Mouse (Mus musculus): ENCODE data around the gene Ankrd45. TPM values are rescaled to one million over a fixed set of nuclear protein-coding genes. Genes with fewer than 3 reads are reported as not detected.

The Ankrd45 gene
- polyA plus RNA-seq (2012; ENCODE audit: insufficient read depth, insufficient read length, low replicate concordance, missing spikeins): not detected in 2 replicates

DNA sequence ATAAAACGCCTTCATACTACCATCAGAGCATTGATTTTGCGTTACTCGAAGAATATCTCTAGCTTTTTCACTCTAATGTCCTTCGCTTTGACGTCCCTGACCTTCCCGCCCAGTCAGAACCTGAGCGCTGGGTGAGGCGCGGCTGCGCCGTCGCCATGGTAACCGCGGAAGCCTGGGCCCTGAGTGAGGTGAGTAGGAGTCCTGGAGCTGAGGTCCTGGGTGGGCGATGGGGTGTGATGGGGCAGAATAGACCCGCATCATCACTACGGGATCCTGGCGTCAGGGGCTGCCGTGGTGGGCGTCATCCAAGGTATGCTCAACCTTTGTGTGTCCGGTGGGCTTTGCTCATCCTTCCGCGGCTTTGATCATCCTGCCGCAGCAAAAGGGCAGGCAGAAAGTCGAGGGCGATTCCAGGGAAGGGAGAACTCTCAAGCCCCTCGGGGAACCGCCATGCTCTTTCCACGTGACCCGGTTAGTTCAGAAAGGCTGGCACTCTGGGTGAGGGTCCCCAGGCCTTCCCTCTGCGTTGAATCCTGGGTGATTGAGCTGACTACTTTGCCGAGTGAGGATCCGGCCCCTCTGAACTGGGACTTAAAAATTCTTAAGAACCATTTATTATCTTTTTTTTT is at the start of gene Ankrd45:
TSS of gene Ankrd45 (plus strand) at position 161 of the 629 bp plus-strand sequence.
- peak; percentile 32; the same call in 1 of the 2 replicates for TF ChIP-seq POLR2A (IDR thresholded peaks at IDR 0.05; ENCODE audit: insufficient read depth, low read depth, low read length)
- TF ChIP-seq CTCF (IDR thresholded peaks at IDR 0.05; ENCODE audit: insufficient read depth, low read depth, low read length): no peak
- H3K27ac ChIP-seq (ENCODE audit: insufficient read depth, low read depth, low read length): peak within 1 kb of the TSS; percentile 59
- H3K4me3 ChIP-seq (ENCODE audit: insufficient read depth, low read depth, low read length): peak within 1 kb of the TSS; percentile 63
- no peaks in the 10 kb centered on the region for H3K4me1 ChIP-seq (ENCODE audit: control insufficient read depth, insufficient read depth, low read length)
- WGBS: 3% methylated on average over 33 of the region's 33 CpGs

GRCm38 (mm10) chr1:161099721-161100405 is 42.6 kb upstream of the Ankrd45 start:
- Histone ChIP-seq H3K27ac (ENCODE audit: insufficient read depth, low read depth, low read length) (no peak overlapping the region), H3K4me1 (ENCODE audit: control insufficient read depth, insufficient read depth, low read length) (no peaks in the 10 kb centered on the region), H3K4me3 (ENCODE audit: insufficient read depth, low read depth, low read length) (no peak overlapping the region)
- no peak for TF ChIP-seq POLR2A (IDR thresholded peaks at IDR 0.05; ENCODE audit: insufficient read depth, low read depth, low read length)
- no peak for TF ChIP-seq CTCF (IDR thresholded peaks at IDR 0.05; ENCODE audit: insufficient read depth, low read depth, low read length)
- WGBS: 93% methylated on average over 4 of the region's 4 CpGs

GRCm38 (mm10) chr1:161103842-161104241 is 38.6 kb upstream of the Ankrd45 start:
- WGBS: 71% methylated on average over 1 of the region's 1 CpGs
- TF ChIP-seq POLR2A (IDR thresholded peaks at IDR 0.05; ENCODE audit: insufficient read depth, low read depth, low read length) (no peak), CTCF (IDR thresholded peaks at IDR 0.05; ENCODE audit: insufficient read depth, low read depth, low read length) (no peak)

GRCm38 (mm10) chr1:161109216-161109615 is 33.3 kb upstream of the Ankrd45 start:
- no peak overlapping the region for H3K4me3 ChIP-seq (ENCODE audit: insufficient read depth, low read depth, low read length)
- peaks cover 4% of the 10 kb centered on the region for H3K4me1 ChIP-seq (ENCODE audit: control insufficient read depth, insufficient read depth, low read length)
- no peak overlapping the region for H3K27ac ChIP-seq (ENCODE audit: insufficient read depth, low read depth, low read length)
- WGBS: 67% methylated on average over 8 of the region's 8 CpGs
- no peak for TF ChIP-seq CTCF (IDR thresholded peaks at IDR 0.05; ENCODE audit: insufficient read depth, low read depth, low read length)
- no peak for TF ChIP-seq POLR2A (IDR thresholded peaks at IDR 0.05; ENCODE audit: insufficient read depth, low read depth, low read length)

More at GRCm38 (mm10) chr1:161103842-161104241, 38.6 kb upstream of the Ankrd45 start:
- Histone ChIP-seq H3K4me1 (ENCODE audit: control insufficient read depth, insufficient read depth, low read length) (no peaks in the 10 kb centered on the region), H3K4me3 (ENCODE audit: insufficient read depth, low read depth, low read length) (no peak overlapping the region), H3K27ac (ENCODE audit: insufficient read depth, low read depth, low read length) (no peak overlapping the region)

GRCm38 (mm10) chr1:161114591-161114990 is 27.9 kb upstream of the Ankrd45 start:
- H3K4me1 ChIP-seq (ENCODE audit: control insufficient read depth, insufficient read depth, low read length): peaks cover under 1% of the 10 kb centered on the region; the same call in 1 of the 2 replicates
- no peak overlapping the region for H3K4me3 ChIP-seq (ENCODE audit: insufficient read depth, low read depth, low read length)
- TF ChIP-seq CTCF (IDR thresholded peaks at IDR 0.05; ENCODE audit: insufficient read depth, low read depth, low read length) (no peak), POLR2A (IDR thresholded peaks at IDR 0.05; ENCODE audit: insufficient read depth, low read depth, low read length) (no peak)
- H3K27ac ChIP-seq (ENCODE audit: insufficient read depth, low read depth, low read length): no peak overlapping the region

- Histone ChIP-seq H3K27ac (ENCODE audit: insufficient read depth, low read depth, low read length) (no peak overlapping the region), H3K4me1 (ENCODE audit: control insufficient read depth, insufficient read depth, low read length) (peaks cover 7% of the 10 kb centered on the region), H3K4me3 (ENCODE audit: insufficient read depth, low read depth, low read length) (no peak overlapping the region)
- TF ChIP-seq CTCF (IDR thresholded peaks at IDR 0.05; ENCODE audit: insufficient read depth, low read depth, low read length) (no peak), POLR2A (IDR thresholded peaks at IDR 0.05; ENCODE audit: insufficient read depth, low read depth, low read length) (no peak)
- 85% methylated on average over 10 of the region's 10 CpGs for WGBS
Observed at GRCm38 (mm10) chr1:161122661-161123418, 19.7 kb upstream of the Ankrd45 start.

DNA sequence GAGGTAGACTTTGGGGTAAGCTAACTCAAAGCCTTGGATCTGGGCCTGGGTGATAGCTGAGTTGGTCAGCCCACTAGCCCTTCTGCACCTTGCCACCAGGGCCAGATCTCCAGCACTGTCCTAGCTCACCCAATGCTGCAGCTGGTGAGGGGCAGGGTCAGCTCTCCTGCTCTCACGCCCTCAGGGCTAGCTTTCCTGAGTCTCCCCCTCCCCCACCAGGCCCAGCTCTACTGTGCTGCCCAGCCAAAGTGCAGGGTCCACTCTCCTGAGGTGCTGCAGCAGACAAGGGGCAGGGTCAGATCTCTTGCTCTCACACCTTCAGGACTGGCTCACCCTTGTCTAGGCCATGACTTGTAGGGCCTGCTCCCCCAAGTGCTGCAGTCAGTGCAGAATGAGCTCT is 16.0 kb upstream of the Ankrd45 start:
- no peak for TF ChIP-seq CTCF (IDR thresholded peaks at IDR 0.05; ENCODE audit: insufficient read depth, low read depth, low read length)
- TF ChIP-seq POLR2A (IDR thresholded peaks at IDR 0.05; ENCODE audit: insufficient read depth, low read depth, low read length): no peak
- H3K27ac ChIP-seq (ENCODE audit: insufficient read depth, low read depth, low read length): no peak overlapping the region
- 79% methylated on average over 1 of the region's 1 CpGs for WGBS
- peaks cover 9% of the 10 kb centered on the region for H3K4me1 ChIP-seq (ENCODE audit: control insufficient read depth, insufficient read depth, low read length)
- no peak overlapping the region for H3K4me3 ChIP-seq (ENCODE audit: insufficient read depth, low read depth, low read length)

DNA sequence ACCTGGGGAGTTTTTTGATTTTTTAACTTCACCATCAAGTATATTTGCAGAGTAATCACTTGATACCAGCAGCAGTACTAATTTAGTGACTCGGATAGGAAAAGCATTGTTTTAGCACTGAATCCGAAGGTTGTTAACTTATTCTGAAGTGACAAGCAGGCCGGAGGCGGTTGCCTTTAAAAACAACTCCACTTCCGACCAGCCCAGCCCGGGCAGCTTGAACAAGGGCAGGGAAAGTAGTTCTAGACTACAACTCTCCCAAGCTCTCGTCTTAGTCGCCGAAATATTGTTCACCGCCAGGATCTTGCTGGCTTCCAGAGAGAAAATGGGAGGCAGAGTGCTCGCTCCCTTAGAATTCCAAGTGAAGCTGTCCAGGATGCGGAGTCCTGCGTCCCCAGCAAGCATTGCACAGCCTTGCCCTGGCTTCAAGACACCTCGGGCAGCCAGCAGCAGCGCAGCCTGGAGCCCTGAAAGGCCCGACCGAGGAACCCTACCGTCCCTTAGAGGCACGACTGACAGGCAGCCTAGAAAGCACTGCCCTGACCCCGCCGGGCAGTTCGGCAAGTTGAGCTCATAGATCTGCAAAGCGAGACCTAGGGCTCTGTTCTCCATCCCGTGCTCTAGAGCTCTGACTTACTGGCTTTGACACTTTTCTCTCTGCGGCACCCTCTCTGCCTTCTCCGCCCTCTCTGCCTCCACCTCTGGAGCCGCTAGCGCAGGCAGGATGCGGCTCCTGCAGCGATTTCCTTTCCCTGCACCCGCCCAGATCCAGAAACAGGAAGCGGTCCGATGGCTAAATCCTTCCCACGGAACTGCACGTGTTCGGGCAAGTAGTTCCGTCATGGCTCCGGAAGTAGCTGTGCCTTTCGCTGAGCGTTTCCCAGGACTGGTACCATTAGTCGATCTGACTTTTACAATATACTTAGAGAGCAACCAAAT is 11.5 kb upstream of the Ankrd45 start, which contains the start of gene Klhl20:
TSS of gene Klhl20 (minus strand) at position 786 of the 939 bp plus-strand sequence.
- peak within 1 kb of the TSS; percentile 44 for H3K27ac ChIP-seq (ENCODE audit: insufficient read depth, low read depth, low read length)
- WGBS: under 1% methylated on average over 41 of the region's 41 CpGs
- H3K4me3 ChIP-seq (ENCODE audit: insufficient read depth, low read depth, low read length): peak within 1 kb of the TSS; percentile 65
- peak; percentile 80 for TF ChIP-seq POLR2A (IDR thresholded peaks at IDR 0.05; ENCODE audit: insufficient read depth, low read depth, low read length)
- no peak for TF ChIP-seq CTCF (IDR thresholded peaks at IDR 0.05; ENCODE audit: insufficient read depth, low read depth, low read length)
- H3K4me1 ChIP-seq (ENCODE audit: control insufficient read depth, insufficient read depth, low read length): peaks cover 9% of the 10 kb centered on the region

Measured in olfactory bulb, adult 2 months (tissue).